Mouse (Mus musculus) spleen, postnatal 14 days (tissue): ENCODE measurements around the gene Adamts18.

Experiments used
- DNase-seq, 2 experiments: peaks; one replicate each; pipeline ENCODE4 v3.0.0; 2021 to 2022; ENCODE audit warnings: low spot score in 2 of 2

Gene Adamts18

DNA sequence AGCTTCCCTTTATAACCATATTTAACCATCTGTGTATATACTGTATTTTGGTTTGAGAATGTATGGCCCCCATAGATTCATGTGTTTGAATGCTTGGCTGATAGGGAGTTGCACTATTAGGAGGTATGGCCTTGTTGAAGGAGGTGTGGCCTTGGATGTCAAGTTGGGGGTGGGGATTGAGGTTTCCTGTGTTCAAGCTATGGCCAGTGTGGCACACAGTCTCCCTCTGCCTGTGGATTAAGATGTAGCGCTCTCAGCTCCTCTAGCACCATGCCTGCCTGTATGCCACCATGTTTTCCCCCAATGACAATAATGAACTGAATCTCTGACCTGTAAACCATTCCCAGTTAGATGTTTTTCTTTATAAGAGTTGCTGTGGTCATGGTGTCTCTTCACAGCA lies 188.4 kb downstream of the Adamts18 start:
- DNase-seq, result no peak

DNA sequence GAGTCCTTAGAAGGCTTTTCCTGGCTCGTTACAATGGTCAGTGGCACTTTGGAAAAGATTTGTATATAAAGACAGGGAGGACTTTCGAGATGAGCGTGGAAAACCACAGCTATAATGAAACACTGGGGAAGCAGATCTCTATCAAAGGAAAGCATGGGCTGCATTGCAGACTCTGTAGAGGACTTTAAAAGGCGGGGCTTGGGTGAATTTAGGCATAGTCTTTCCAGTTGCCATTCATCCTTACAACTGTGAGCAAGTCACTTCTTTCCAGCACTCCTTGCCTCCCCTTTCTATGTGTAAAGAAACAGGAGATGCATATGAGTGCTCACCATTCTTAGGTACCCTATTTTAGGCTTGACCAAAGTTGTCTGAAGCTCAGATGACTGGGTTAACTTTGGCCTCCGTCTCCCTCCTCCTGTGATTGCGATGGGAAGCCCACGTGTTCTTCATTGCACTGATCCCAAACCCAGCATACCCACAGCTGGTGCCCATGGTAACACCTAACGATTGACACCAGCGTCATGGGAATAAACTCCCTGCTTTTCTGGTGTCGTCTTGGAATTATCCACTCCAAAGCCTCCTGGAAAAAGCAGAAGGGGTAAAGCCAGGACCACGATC lies 191.7 kb downstream of the Adamts18 start:
- DNase-seq, result no peak

DNA sequence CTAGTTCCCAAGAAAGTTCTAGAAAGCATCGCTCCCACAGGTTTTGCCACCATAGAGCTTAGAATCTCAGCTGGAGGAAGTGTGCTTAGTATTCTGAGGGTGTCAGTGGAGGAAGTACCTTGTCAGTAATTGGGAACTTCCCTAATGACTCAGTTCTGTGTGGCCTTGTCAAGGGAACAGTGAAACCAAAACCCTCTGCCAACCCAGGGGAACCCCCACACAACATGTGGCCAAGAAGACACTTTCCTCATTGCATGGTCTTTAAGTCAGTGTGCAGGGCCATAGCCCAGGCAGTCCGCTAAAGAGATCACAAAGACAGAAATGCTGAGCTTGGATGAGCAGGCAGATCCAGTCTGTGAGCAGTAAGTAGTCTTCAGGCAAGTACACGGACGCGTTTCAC lies 192.4 kb downstream of the Adamts18 start:
- DNase-seq, result no peak

DNA sequence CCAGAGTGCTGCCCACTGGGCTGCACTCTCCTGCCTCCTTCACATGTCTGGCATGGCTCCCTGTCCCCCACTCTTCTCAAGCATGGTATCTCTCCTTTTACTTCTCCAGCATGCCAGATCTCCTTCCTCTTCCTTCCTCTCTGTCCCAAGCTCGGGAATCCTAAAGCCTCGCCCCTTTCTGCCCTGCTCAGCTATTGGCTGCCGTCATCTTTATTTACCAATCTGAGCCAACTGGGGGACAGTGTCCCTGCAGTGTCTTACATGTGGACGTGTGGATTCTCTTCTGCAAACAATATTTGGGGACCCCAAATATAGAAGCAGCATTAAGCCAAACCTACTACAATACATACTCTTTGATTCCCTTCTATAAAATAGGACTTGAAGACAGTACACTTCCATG lies 195.4 kb downstream of the Adamts18 start:
- DNase-seq, result no peak

DNA sequence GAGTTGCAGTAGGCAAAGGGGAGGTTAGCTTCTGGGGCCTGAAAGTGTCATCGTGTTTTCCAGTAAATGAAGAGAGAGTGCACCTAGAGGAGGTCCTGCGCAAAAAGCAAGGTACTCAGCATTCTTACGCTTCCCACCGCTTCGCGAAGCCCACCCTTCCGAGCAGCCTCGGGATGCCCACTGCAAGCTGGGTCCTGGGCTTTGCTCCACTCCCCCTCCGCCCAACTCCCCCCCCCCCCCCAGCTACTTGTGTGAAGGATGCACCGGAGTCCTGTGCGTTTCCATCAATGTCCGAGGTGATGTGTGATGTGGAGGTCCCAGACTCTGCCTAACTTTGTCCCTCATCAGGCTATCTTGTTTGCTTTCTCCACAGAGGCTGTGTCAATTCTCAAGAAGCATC lies 196.1 kb downstream of the Adamts18 start:
- DNase-seq, result no peak
